Comparison of ENCODE assay signal across 9 mouse cellular contexts in the genomic region with DNA sequence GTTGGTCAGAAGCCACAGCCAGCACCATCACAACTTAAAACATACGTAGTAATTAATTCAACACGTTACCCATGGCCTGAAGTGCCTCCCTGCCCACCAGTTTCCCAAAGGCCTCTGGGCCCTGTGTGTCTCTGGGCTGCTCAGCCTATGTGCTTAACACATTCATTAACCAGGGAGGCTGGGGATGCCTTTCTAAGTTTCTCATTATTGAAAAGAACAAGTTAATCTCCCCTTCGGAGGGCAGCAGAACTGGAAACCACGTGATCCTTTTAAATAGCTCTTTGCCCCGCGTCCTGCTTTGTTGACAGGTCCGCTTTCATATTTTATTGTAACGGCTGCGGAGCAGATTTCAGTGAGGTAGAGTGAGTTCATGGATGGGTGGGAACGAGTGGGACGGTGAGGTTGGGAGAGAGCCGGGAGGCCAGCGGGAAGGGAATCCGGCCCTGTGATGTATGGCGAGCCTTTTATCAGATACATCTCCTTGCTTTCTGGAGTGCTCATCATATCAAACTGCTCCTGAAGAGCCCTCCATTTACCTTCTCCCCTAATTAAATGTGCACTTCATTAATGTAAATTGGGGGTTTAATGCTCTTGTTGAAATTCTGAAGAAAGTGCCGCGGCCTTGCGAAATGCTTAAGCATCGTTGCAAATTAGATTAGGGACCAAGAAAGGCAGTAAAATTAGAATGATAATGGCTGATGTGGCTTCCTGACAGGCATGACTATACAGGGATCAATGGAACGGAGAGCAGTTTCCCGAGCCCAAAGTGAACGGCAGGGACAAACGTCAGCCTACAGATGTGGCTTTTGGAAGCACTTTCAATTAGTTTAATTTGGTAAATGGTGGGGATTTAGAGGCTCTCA.
DNase-seq lines count a peak whose midpoint lies in the region; ATAC-seq and TF ChIP-seq lines count a peak whose summit lies in the region.
"Had no signal": no experiment of that assay in that cellular context is flagged by ENCODE, and none has a peak within 500 bp of the region (broad histone marks: within the 10 kb centered on the region; RNA-seq: fewer than 3 reads in every experiment).

No protein-coding gene starts in this region.

- WGBS in kidney, postnatal 0 days = 5% methylated on average over 23 of the region's 23 CpGs
- 2% methylated on average over 23 of the region's 23 CpGs for WGBS in embryonic facial prominence, embryonic 12.5 days
- 3% methylated on average over 23 of the region's 23 CpGs for WGBS in limb, embryonic 10.5 days
- WGBS in neural tube, embryonic 14.5 days = 1% methylated on average over 23 of the region's 23 CpGs

- H3K9me3 ChIP-seq in kidney, postnatal 0 days (replicated peaks; ENCODE audit: low read length) = no peaks in the 10 kb centered on the region
- no peaks in the 10 kb centered on the region for H3K9me3 ChIP-seq in embryonic facial prominence, embryonic 12.5 days
- no peaks in the 10 kb centered on the region for H3K9me3 ChIP-seq in limb, embryonic 10.5 days (replicated peaks)
- no peaks in the 10 kb centered on the region for H3K9me3 ChIP-seq in neural tube, embryonic 14.5 days (ENCODE audit: control insufficient read depth, low read length)

- peak overlapping the region; percentile 43 for H3K4me2 ChIP-seq in kidney, postnatal 0 days (ENCODE audit: low read length)
- H3K4me2 ChIP-seq in embryonic facial prominence, embryonic 12.5 days (replicated peaks) = peak overlapping the region; percentile 35
- H3K4me2 ChIP-seq in neural tube, embryonic 14.5 days (ENCODE audit: low read depth, low read length) = peak overlapping the region; percentile 7; the same call in 1 of the 2 replicates

- peaks cover 16% of the 10 kb centered on the region for H3K27me3 ChIP-seq in kidney, postnatal 0 days (ENCODE audit: insufficient read depth, low read length)
- H3K27me3 ChIP-seq in embryonic facial prominence, embryonic 12.5 days = peaks cover 56% of the 10 kb centered on the region
- H3K27me3 ChIP-seq in limb, embryonic 10.5 days (ENCODE audit: low read depth, poor library complexity, severe bottlenecking) = peaks cover 68% of the 10 kb centered on the region
- peaks cover 72% of the 10 kb centered on the region for H3K27me3 ChIP-seq in neural tube, embryonic 14.5 days (ENCODE audit: control insufficient read depth, insufficient read depth, low read length)

- no peak for TF ChIP-seq CTCF in kidney, postnatal 0 days (IDR thresholded peaks at IDR 0.05; ENCODE audit: low read depth)

- no peak overlapping the region for H3K9ac ChIP-seq in kidney, postnatal 0 days (ENCODE audit: low read depth, low read length)
- H3K9ac ChIP-seq in embryonic facial prominence, embryonic 12.5 days = no peak overlapping the region
- no peak overlapping the region for H3K9ac ChIP-seq in neural tube, embryonic 14.5 days (replicated peaks; ENCODE audit: low read depth, low read length)

- DNase-seq in kidney, postnatal 0 days (ENCODE audit: low spot score) = peak; percentile 38
- no peak for DNase-seq in kidney, postnatal 36 days
- DNase-seq in limb, embryonic 10.5 days (ENCODE audit: low spot score) = peak; percentile 45
- no peak for DNase-seq in layer of hippocampus, postnatal 10 days (ENCODE audit: low spot score in 2 of 2)
- DNase-seq in adrenal gland, postnatal 14 days = no peak
- DNase-seq in gastrocnemius, adult 18-20 months (ENCODE audit: low spot score) = no peak
- DNase-seq: cerebellum, adult 18-20 months had no signal

- no peaks in the 10 kb centered on the region for H3K36me3 ChIP-seq in kidney, postnatal 0 days (ENCODE audit: insufficient read depth, low read length)
- H3K36me3 ChIP-seq in embryonic facial prominence, embryonic 12.5 days = no peaks in the 10 kb centered on the region
- no peaks in the 10 kb centered on the region for H3K36me3 ChIP-seq in limb, embryonic 10.5 days
- no peaks in the 10 kb centered on the region for H3K36me3 ChIP-seq in neural tube, embryonic 14.5 days (ENCODE audit: control insufficient read depth, insufficient read depth, low read length)

- H3K4me3 ChIP-seq in kidney, postnatal 0 days (replicated peaks; ENCODE audit: low read depth, low read length) = peak overlapping the region; percentile 18; the same call in 1 of the 2 replicates
- H3K4me3 ChIP-seq in embryonic facial prominence, embryonic 12.5 days = peak overlapping the region; percentile 12; the same call in 1 of the 2 replicates
- peak overlapping the region; percentile 38 for H3K4me3 ChIP-seq in limb, embryonic 10.5 days
- H3K4me3 ChIP-seq in neural tube, embryonic 14.5 days (ENCODE audit: low read depth, low read length) = no peak overlapping the region

- H3K27ac ChIP-seq in kidney, postnatal 0 days = no peak overlapping the region
- no peak overlapping the region for H3K27ac ChIP-seq in embryonic facial prominence, embryonic 12.5 days
- H3K27ac ChIP-seq in limb, embryonic 10.5 days = no peak overlapping the region
- H3K27ac ChIP-seq in neural tube, embryonic 14.5 days (ENCODE audit: low read depth, low read length) = no peak overlapping the region

- H3K4me1 ChIP-seq in kidney, postnatal 0 days (replicated peaks; ENCODE audit: insufficient read depth, low read length) = peaks cover 3% of the 10 kb centered on the region; the same call in 1 of the 2 replicates
- peaks cover 11% of the 10 kb centered on the region for H3K4me1 ChIP-seq in embryonic facial prominence, embryonic 12.5 days
- peaks cover 18% of the 10 kb centered on the region for H3K4me1 ChIP-seq in limb, embryonic 10.5 days
- H3K4me1 ChIP-seq in neural tube, embryonic 14.5 days (ENCODE audit: control insufficient read depth, insufficient read depth, low read length) = no peaks in the 10 kb centered on the region

- ATAC-seq in kidney, postnatal 0 days (replicated peaks; ENCODE audit: low FRiP score, low read depth) = no peak
- ATAC-seq in embryonic facial prominence, embryonic 12.5 days (ENCODE audit: insufficient number of reproducible peaks, insufficient read depth, low FRiP score, low TSS enrichment) = no peak
- no peak for ATAC-seq in neural tube, embryonic 14.5 days (ENCODE audit: low read depth)

Comparison
In these comparisons a context has a peak if more than half of its experiments do, and no peak if none do; other contexts are left out.
1. DNase-seq: peak in kidney, postnatal 0 days (single experiment) and limb, embryonic 10.5 days (single experiment); none in kidney, postnatal 36 days (0 of 2), layer of hippocampus, postnatal 10 days (0 of 2), adrenal gland, postnatal 14 days (single experiment) and gastrocnemius, adult 18-20 months (single experiment).
2. Peak in every context shown above with its lines, with median percentiles within 50 percentile points of each other: H3K4me2 ChIP-seq.